ENCODE assay signal across 14 mouse cellular contexts in genomic region chr2:39129526-39130326, GRCm38 (mm10).
DNase-seq lines count a peak whose midpoint lies in the region; ATAC-seq and TF ChIP-seq lines count a peak whose summit lies in the region.
"Had no signal": no experiment of that assay in that cellular context is flagged by ENCODE, and none has a peak within 500 bp of the region (broad histone marks: within the 10 kb centered on the region; RNA-seq: fewer than 3 reads in every experiment).

No protein-coding gene starts in this region.

- no peak for TF ChIP-seq POLR2A in kidney, adult 2 months (IDR thresholded peaks at IDR 0.05; ENCODE audit: low read depth, low read length)

- no peak for ATAC-seq in lung, embryonic 14.5 days (ENCODE audit: insufficient read depth)
- ATAC-seq in midbrain, postnatal 0 days (ENCODE audit: low FRiP score), result peak; percentile 44; the same call in 1 of the 2 replicates
- ATAC-seq in activated CD4-positive, CD25-positive, alpha-beta regulatory T cell, adult 4 months, result no peak

- H3K9ac ChIP-seq in lung, embryonic 14.5 days, result no peak overlapping the region
- H3K9ac ChIP-seq in midbrain, postnatal 0 days (replicated peaks; ENCODE audit: low read length, poor library complexity, severe bottlenecking), result no peak overlapping the region
- H3K9ac ChIP-seq: embryonic facial prominence, embryonic 13.5 days; neural tube, embryonic 13.5 days had no signal

- no peak overlapping the region for H3K27ac ChIP-seq in lung, embryonic 14.5 days (ENCODE audit: low read depth)
- H3K27ac ChIP-seq in layer of hippocampus, adult 2 months, result peak overlapping the region; percentile 65
- no peak overlapping the region for H3K27ac ChIP-seq in midbrain, postnatal 0 days (ENCODE audit: low read depth, low read length)
- H3K27ac ChIP-seq in kidney, adult 2 months (ENCODE audit: insufficient read depth, low read depth, low read length), result no peak overlapping the region
- H3K27ac ChIP-seq: embryonic facial prominence, embryonic 13.5 days; gastrocnemius, adult 2 months; kidney, postnatal 0 days; neural tube, embryonic 13.5 days had no signal

- no peak for TF ChIP-seq CTCF in lung, embryonic 14.5 days (IDR thresholded peaks at IDR 0.05; ENCODE audit: low read depth)
- no peak for TF ChIP-seq CTCF in layer of hippocampus, adult 2 months (conservative IDR thresholded peaks at IDR 0.05)
- TF ChIP-seq CTCF in midbrain, postnatal 0 days (IDR thresholded peaks at IDR 0.05), result no peak
- TF ChIP-seq CTCF in kidney, adult 2 months (conservative IDR thresholded peaks at IDR 0.05; ENCODE audit: insufficient read depth, insufficient read length, low read depth, low read length), result no peak

- H3K9me3 ChIP-seq in lung, embryonic 14.5 days (ENCODE audit: low read depth, low read length), result no peaks in the 10 kb centered on the region
- H3K9me3 ChIP-seq in midbrain, postnatal 0 days (ENCODE audit: low read length), result no peaks in the 10 kb centered on the region
- H3K9me3 ChIP-seq: embryonic facial prominence, embryonic 13.5 days; neural tube, embryonic 13.5 days had no signal

- no peaks in the 10 kb centered on the region for H3K36me3 ChIP-seq in lung, embryonic 14.5 days (ENCODE audit: insufficient read depth)
- no peaks in the 10 kb centered on the region for H3K36me3 ChIP-seq in midbrain, postnatal 0 days (ENCODE audit: insufficient read depth, low read length)
- no peaks in the 10 kb centered on the region for H3K36me3 ChIP-seq in kidney, adult 2 months (ENCODE audit: control insufficient read depth, insufficient read depth, low read length)

- H3K4me3 ChIP-seq in lung, embryonic 14.5 days (ENCODE audit: low read depth, low read length), result no peak overlapping the region
- no peak overlapping the region for H3K4me3 ChIP-seq in layer of hippocampus, adult 2 months
- H3K4me3 ChIP-seq in midbrain, postnatal 0 days (ENCODE audit: low read depth, low read length), result no peak overlapping the region
- H3K4me3 ChIP-seq in kidney, adult 2 months (ENCODE audit: insufficient read depth, low read depth, low read length), result no peak overlapping the region
- H3K4me3 ChIP-seq: embryonic facial prominence, embryonic 13.5 days; gastrocnemius, adult 2 months; neural tube, embryonic 13.5 days had no signal

- 76% methylated on average over 3 of the region's 3 CpGs for WGBS in lung, embryonic 14.5 days
- 38% methylated on average over 3 of the region's 3 CpGs for WGBS in midbrain, postnatal 0 days
- WGBS in kidney, adult 2 months, result 85% methylated on average over 3 of the region's 3 CpGs

- H3K4me1 ChIP-seq in lung, embryonic 14.5 days (ENCODE audit: insufficient read depth), result no peaks in the 10 kb centered on the region
- H3K4me1 ChIP-seq in midbrain, postnatal 0 days (ENCODE audit: insufficient read depth, low read length), result no peaks in the 10 kb centered on the region
- no peaks in the 10 kb centered on the region for H3K4me1 ChIP-seq in kidney, adult 2 months (ENCODE audit: control insufficient read depth, insufficient read depth, low read length)
- H3K4me1 ChIP-seq: embryonic facial prominence, embryonic 13.5 days; neural tube, embryonic 13.5 days had no signal

- H3K27me3 ChIP-seq in lung, embryonic 14.5 days (ENCODE audit: insufficient read depth, low read length), result no peaks in the 10 kb centered on the region
- no peaks in the 10 kb centered on the region for H3K27me3 ChIP-seq in midbrain, postnatal 0 days (ENCODE audit: insufficient read depth, low read length)
- H3K27me3 ChIP-seq in kidney, adult 2 months (replicated peaks; ENCODE audit: control insufficient read depth, insufficient read depth, low read length), result no peaks in the 10 kb centered on the region
- H3K27me3 ChIP-seq: embryonic facial prominence, embryonic 13.5 days; neural tube, embryonic 13.5 days had no signal

- H3K4me2 ChIP-seq in lung, embryonic 14.5 days, result no peak overlapping the region
- no peak overlapping the region for H3K4me2 ChIP-seq in midbrain, postnatal 0 days (ENCODE audit: low read depth, low read length, poor library complexity, severe bottlenecking)
- H3K4me2 ChIP-seq: embryonic facial prominence, embryonic 13.5 days; neural tube, embryonic 13.5 days had no signal

- DNase-seq in lung, embryonic 14.5 days, result peak; percentile 3
- no peak for DNase-seq in lung, postnatal 36 days
- peak; percentile 75 for DNase-seq in c-Kit-positive CD71-positive TER-119-negative erythroid progenitor cells, embryonic 14.5 days (ENCODE audit: low read depth)
- DNase-seq in layer of hippocampus, adult 2 months (ENCODE audit: low spot score in 2 of 2), result peak; percentile 16 to 33
- peak; percentile 27 for DNase-seq in midbrain, postnatal 0 days (ENCODE audit: low spot score)
- DNase-seq in lung, postnatal 14 days, result no peak
- no peak for DNase-seq in kidney, adult 2 months
- DNase-seq: cerebellum, adult 11-12 months; gastrocnemius, adult 2 months; thymus, postnatal 36 days had no signal

Comparison
In these comparisons a context has a peak if more than half of its experiments do, and no peak if none do; other contexts are left out.
1. DNase-seq: peak in lung, embryonic 14.5 days (single experiment), c-Kit-positive CD71-positive TER-119-negative erythroid progenitor cells, embryonic 14.5 days (single experiment), layer of hippocampus, adult 2 months (2 of 2) and midbrain, postnatal 0 days (single experiment); none in lung, postnatal 36 days (single experiment), lung, postnatal 14 days (single experiment) and kidney, adult 2 months (single experiment).